Mouse (Mus musculus) liver, embryonic 14.5 days (tissue): Measurements from ENCODE around the gene Smarcd3.

Experiments
- CTCF ChIP-seq: IDR thresholded peaks from 2 replicates; pipeline ENCODE4 v1.5.1; 2016; ENCODE audit warnings: antibody characterized with exemption, low read depth, control low read depth
- EP300 ChIP-seq: IDR thresholded peaks from 2 replicates; pipeline ENCODE4 v1.6.1; 2016; ENCODE audit warnings: antibody characterized with exemption, low read depth

DNA sequence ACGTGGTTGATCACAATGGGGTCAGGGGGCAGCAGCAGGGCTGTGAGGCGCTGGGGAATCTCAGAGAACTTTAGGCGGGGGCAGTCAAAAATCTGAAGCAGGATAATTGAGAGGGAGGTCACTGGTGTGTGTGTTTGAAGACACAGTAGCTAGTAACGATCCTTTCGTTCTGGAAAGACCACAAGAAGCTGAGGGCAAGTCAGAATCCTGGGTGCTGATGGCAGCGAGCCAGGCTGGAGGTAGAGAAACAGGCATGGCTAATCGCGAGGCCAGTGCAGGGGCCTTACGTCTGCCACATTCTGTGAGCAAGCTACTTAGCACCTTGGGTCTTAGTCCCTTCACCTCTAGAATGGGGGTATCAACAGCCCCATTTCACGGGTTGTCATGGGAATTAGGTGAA, 30.3 kb downstream of the Smarcd3 start:
- TF ChIP-seq CTCF (no peak), EP300 (no peak)
